Mouse (Mus musculus): ENCODE measurements at regions not wholly inside any gene's neighbourhood (a gene's known extent, or its start where the extent isn't known, plus 50 kb on each side); places are given as distances from the start of the nearest gene placed in this dataset.

DNA sequence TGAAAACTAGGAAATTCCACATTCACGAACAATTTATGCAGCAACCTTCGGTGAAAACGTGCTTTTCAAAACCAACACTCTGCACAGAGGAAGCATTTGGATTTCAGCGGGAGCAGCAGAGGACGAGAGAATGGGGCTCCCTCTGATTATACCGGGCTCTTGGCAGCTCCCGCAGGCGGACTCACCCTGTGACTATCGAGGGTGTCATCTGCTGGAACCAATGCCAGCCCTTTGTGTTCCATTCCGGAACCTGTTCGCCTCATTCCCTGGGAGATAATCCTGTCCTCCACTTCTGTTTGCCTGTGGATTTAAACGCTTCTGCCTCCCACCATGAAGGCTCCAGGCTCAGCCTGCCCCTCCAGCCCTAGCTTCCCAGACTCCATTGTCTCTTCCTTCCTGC, 77.1 kb downstream of the Utp18 start:
- Histone ChIP-seq H3K4me2 (ENCODE audit: low read depth) (no peak overlapping the region), H3K4me3 (ENCODE audit: low read depth, low read length) (no peak overlapping the region), H3K27me3 (ENCODE audit: control insufficient read depth, insufficient read depth, low read length) (no peaks in the 10 kb centered on the region), H3K9ac (ENCODE audit: low read length) (no peak overlapping the region), H3K4me1 (ENCODE audit: control insufficient read depth, insufficient read depth, low read length) (no peaks in the 10 kb centered on the region), H3K36me3 (ENCODE audit: control insufficient read depth, insufficient read depth, low read length) (no peaks in the 10 kb centered on the region), H3K27ac (ENCODE audit: low read depth, low read length) (no peak overlapping the region), H3K9me3 (ENCODE audit: control insufficient read depth, low read length) (no peaks in the 10 kb centered on the region)
- ATAC-seq (ENCODE audit: insufficient read depth, low FRiP score, low TSS enrichment) (no peak), DNase-seq (ENCODE audit: low spot score) (no peak)
- 92% methylated on average over 12 of the region's 12 CpGs for WGBS

DNA sequence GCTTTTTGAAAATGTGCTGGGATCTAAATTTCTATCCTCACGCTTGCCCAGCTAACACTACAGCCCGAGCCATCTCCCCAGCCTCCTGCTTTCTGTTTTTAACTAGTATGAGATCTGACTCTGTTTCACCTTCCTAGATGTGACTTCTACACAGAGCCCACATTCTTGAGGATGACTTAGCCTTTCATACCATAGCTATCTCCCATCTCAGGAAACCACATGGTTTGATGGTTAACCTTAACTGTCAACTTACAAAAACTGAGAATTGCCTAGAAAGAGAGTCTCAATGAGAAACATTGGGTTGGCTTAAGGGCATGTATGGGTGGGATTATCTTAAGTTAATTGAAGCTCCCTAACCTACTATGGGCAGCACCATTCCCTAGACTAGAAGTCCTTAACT, 78.4 kb downstream of the Utp18 start:
- DNase-seq (ENCODE audit: low spot score), result no peak
- H3K9ac ChIP-seq (ENCODE audit: low read length), result no peak overlapping the region
- H3K9me3 ChIP-seq (ENCODE audit: control insufficient read depth, low read length), result no peaks in the 10 kb centered on the region
- H3K27me3 ChIP-seq (ENCODE audit: control insufficient read depth, insufficient read depth, low read length), result no peaks in the 10 kb centered on the region
- ATAC-seq (ENCODE audit: insufficient read depth, low FRiP score, low TSS enrichment), result no peak
- H3K36me3 ChIP-seq (ENCODE audit: control insufficient read depth, insufficient read depth, low read length), result no peaks in the 10 kb centered on the region
- no peaks in the 10 kb centered on the region for H3K4me1 ChIP-seq (ENCODE audit: control insufficient read depth, insufficient read depth, low read length)
- H3K27ac ChIP-seq (ENCODE audit: low read depth, low read length), result no peak overlapping the region
- no peak overlapping the region for H3K4me2 ChIP-seq (ENCODE audit: low read depth)
- H3K4me3 ChIP-seq (ENCODE audit: low read depth, low read length), result no peak overlapping the region
- 93% methylated on average over 2 of the region's 2 CpGs for WGBS

DNA sequence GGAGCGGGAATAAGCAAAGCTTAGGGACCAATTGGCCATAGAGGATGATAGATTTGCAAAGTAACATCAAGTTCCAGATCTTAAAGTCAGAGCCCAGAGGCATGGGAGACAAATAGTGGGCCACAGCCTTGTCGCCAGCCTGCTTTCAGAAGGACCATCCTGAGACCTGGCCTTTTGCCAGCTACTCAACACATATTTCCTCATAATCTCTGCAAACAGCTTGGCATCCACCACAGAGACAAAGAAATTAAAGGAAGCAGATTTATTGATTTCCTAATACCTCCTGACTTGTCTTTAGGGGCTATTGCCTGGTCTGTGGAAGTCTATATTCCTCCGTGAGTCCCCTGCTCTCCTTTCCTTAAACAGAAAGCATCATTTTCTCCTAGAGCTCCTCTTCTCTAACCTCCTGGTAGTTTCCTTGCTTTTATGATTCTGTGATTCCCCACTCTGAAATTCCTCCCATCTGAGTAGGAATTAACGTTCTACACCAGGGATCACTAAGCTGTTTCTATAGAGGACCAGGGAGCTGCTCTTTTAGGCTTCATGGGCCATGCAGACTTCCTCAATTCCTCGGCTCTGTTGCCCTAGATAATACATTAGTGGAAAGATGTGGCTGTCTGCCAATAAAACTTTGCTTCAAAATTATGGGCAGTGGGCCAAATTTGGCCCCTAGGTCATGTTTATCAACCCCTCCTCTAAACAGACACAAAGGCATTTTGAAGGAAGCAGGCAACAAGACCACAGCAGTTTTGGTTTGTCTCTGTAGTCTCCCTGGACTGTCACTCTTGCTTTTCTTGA, 114.2 kb downstream of the Utp18 start:
- no peaks in the 10 kb centered on the region for H3K4me1 ChIP-seq (ENCODE audit: control insufficient read depth, insufficient read depth, low read length)
- H3K4me2 ChIP-seq (ENCODE audit: low read depth), result no peak overlapping the region
- ATAC-seq (ENCODE audit: insufficient read depth, low FRiP score, low TSS enrichment), result no peak
- no peaks in the 10 kb centered on the region for H3K9me3 ChIP-seq (ENCODE audit: control insufficient read depth, low read length)
- no peak for DNase-seq (ENCODE audit: low spot score)
- H3K9ac ChIP-seq (ENCODE audit: low read length), result no peak overlapping the region
- H3K27me3 ChIP-seq (ENCODE audit: control insufficient read depth, insufficient read depth, low read length), result no peaks in the 10 kb centered on the region
- WGBS, result 84% methylated on average over 5 of the region's 5 CpGs
- H3K4me3 ChIP-seq (ENCODE audit: low read depth, low read length), result no peak overlapping the region
- H3K36me3 ChIP-seq (ENCODE audit: control insufficient read depth, insufficient read depth, low read length), result no peaks in the 10 kb centered on the region
- no peak overlapping the region for H3K27ac ChIP-seq (ENCODE audit: low read depth, low read length)

DNA sequence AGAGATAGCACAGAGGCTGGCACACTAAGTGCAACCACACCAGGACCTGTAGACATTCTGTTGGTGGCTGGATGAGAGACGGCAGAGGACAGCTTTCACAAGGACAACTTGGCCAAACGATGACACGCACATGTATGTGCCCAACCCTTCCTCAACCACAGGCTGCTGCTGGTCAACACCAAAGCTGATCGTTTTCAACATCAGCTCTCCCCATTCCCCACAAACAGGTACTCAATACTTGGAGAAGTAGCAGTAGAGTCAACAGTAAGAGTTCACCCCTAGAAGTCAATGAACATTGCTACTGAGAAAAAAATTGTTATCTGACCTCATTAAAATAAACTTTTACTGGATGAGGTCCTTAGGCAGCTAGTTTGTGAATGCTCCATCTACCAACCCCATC, 119.6 kb downstream of the Utp18 start:
- Histone ChIP-seq H3K36me3 (ENCODE audit: control insufficient read depth, insufficient read depth, low read length) (no peaks in the 10 kb centered on the region), H3K4me2 (ENCODE audit: low read depth) (no peak overlapping the region), H3K9ac (ENCODE audit: low read length) (no peak overlapping the region), H3K27me3 (ENCODE audit: control insufficient read depth, insufficient read depth, low read length) (no peaks in the 10 kb centered on the region), H3K9me3 (ENCODE audit: control insufficient read depth, low read length) (no peaks in the 10 kb centered on the region), H3K4me3 (ENCODE audit: low read depth, low read length) (no peak overlapping the region), H3K4me1 (ENCODE audit: control insufficient read depth, insufficient read depth, low read length) (no peaks in the 10 kb centered on the region), H3K27ac (ENCODE audit: low read depth, low read length) (no peak overlapping the region)
- ATAC-seq (ENCODE audit: insufficient read depth, low FRiP score, low TSS enrichment) (no peak), DNase-seq (ENCODE audit: low spot score) (no peak)
- WGBS, result 95% methylated on average over 4 of the region's 4 CpGs

DNA sequence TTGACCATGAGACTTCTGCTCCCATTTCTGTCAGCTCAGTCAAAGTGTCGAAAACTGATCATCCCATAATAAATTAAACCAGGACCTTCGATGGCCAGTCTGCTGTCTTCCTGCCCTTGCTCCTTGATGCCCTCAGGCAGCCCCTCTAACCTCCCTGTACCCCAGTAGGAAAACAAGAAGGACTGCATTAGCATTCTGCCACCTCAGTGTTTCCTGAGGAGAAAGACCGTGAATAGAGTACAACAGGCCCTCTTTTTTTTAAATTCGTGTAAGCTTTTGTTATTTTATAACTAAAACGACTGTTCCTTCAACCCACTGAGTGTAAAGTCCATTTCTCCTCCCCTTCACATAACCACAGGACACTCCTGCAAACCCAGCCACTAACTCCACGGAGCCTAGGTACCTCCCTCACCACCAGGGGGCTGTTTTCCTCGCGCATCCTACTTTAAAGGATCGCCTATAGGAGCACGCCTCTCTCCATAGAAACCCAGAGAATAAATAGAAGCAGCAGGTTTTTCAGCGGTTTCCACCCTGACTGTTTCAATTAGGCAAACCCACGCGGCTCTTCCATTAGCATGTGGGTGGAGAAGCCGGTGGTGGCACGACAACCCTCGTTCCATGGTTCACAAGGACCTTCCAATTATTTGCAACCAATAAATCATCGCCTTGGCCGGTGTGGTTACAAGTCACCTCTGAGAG, 122.6 kb downstream of the Utp18 start:
- H3K36me3 ChIP-seq (ENCODE audit: control insufficient read depth, insufficient read depth, low read length), result no peaks in the 10 kb centered on the region
- H3K4me2 ChIP-seq (ENCODE audit: low read depth), result no peak overlapping the region
- peak; percentile 68 for DNase-seq (ENCODE audit: low spot score)
- no peak overlapping the region for H3K4me3 ChIP-seq (ENCODE audit: low read depth, low read length)
- H3K4me1 ChIP-seq (ENCODE audit: control insufficient read depth, insufficient read depth, low read length), result no peaks in the 10 kb centered on the region
- H3K9ac ChIP-seq (ENCODE audit: low read length), result no peak overlapping the region
- H3K9me3 ChIP-seq (ENCODE audit: control insufficient read depth, low read length), result no peaks in the 10 kb centered on the region
- 17% methylated on average over 18 of the region's 18 CpGs for WGBS
- no peak overlapping the region for H3K27ac ChIP-seq (ENCODE audit: low read depth, low read length)
- ATAC-seq (ENCODE audit: insufficient read depth, low FRiP score, low TSS enrichment), result peak; percentile 80
- no peaks in the 10 kb centered on the region for H3K27me3 ChIP-seq (ENCODE audit: control insufficient read depth, insufficient read depth, low read length)

DNA sequence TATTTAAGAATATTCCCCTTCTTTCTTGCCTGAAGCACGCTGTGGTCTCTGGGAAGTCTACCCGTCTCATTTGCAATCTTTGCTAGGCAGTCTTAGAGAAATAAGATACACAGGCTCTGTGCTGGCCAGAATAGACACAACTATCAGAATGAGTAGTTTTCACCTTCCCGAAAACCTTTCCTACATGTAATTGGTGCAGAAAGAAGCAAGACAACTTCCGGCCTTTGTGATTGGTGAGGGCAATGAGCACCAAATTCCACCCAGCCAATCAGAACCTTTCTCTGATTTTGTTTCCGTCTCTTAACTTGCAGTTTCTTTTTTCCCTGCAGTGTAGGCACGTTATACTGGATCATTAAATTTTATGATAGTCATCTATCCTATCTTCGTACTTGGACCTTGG, 127.7 kb downstream of the Utp18 start:
- Histone ChIP-seq H3K36me3 (ENCODE audit: control insufficient read depth, insufficient read depth, low read length) (no peaks in the 10 kb centered on the region), H3K4me1 (ENCODE audit: control insufficient read depth, insufficient read depth, low read length) (no peaks in the 10 kb centered on the region), H3K9ac (ENCODE audit: low read length) (no peak overlapping the region), H3K9me3 (ENCODE audit: control insufficient read depth, low read length) (no peaks in the 10 kb centered on the region), H3K27me3 (ENCODE audit: control insufficient read depth, insufficient read depth, low read length) (no peaks in the 10 kb centered on the region), H3K27ac (ENCODE audit: low read depth, low read length) (no peak overlapping the region), H3K4me3 (ENCODE audit: low read depth, low read length) (no peak overlapping the region), H3K4me2 (ENCODE audit: low read depth) (no peak overlapping the region)
- no peak for ATAC-seq (ENCODE audit: insufficient read depth, low FRiP score, low TSS enrichment)
- DNase-seq (ENCODE audit: low spot score), result no peak
- WGBS, result 88% methylated on average over 7 of the region's 7 CpGs

DNA sequence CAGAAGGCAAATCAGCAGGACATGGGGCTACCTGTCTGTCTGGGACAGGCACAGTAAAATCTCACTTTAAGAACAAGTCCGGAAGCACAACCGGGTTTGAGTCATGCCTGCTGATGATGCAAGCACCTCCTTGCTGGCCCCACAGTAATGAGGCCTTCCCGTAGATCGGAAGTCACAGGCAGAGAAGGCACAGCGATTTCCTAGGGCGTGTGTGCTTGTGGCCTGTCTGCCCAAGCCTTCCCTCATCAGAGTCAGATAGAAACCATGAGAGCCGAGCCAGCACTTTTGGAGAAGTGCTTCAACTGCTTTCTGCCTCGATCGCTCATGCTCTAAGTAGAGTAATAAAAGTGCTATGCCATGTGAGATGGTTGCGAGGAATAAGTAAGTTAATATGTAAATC, 148.9 kb downstream of the Utp18 start:
- H3K4me3 ChIP-seq (ENCODE audit: low read depth, low read length), result no peak overlapping the region
- no peak overlapping the region for H3K4me2 ChIP-seq (ENCODE audit: low read depth)
- H3K36me3 ChIP-seq (ENCODE audit: control insufficient read depth, insufficient read depth, low read length), result no peaks in the 10 kb centered on the region
- H3K4me1 ChIP-seq (ENCODE audit: control insufficient read depth, insufficient read depth, low read length), result no peaks in the 10 kb centered on the region
- no peaks in the 10 kb centered on the region for H3K9me3 ChIP-seq (ENCODE audit: control insufficient read depth, low read length)
- H3K9ac ChIP-seq (ENCODE audit: low read length), result no peak overlapping the region
- DNase-seq (ENCODE audit: low spot score) (no peak), ATAC-seq (ENCODE audit: insufficient read depth, low FRiP score, low TSS enrichment) (no peak)
- H3K27me3 ChIP-seq (ENCODE audit: control insufficient read depth, insufficient read depth, low read length), result no peaks in the 10 kb centered on the region
- 93% methylated on average over 10 of the region's 10 CpGs for WGBS
- no peak overlapping the region for H3K27ac ChIP-seq (ENCODE audit: low read depth, low read length)

DNA sequence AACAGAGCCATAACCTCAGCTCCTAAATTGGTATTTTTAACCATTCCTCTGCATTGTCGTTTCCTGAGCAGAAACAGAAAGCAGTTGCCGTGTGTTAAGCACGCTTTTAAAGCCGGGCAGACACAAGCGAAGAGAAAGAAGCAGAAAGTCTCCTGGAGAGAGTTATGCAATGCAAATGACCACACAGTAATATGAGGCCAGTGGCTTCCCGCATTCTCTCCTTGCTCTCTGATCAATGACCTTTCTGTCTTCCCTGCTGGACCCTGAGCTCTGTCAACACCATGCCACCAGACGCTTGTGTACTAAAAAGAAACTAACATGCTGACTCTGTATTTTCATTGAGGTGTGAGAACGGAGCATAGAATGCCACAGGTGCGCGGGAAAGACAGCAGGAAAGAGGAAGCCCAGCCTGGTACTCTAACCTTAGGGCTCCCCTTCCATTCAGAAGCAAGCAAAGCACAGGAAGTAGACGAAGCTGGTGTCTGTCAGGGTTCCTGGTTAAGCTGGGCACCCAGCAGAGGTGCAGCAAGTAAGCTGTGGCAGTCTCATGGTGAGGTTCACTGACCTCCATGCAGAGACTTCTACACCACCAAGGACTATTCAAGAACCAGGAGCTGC, 151.9 kb downstream of the Utp18 start:
- WGBS, result 64% methylated on average over 11 of the region's 11 CpGs
- DNase-seq (ENCODE audit: low spot score), result no peak
- H3K36me3 ChIP-seq (ENCODE audit: control insufficient read depth, insufficient read depth, low read length), result no peaks in the 10 kb centered on the region
- H3K9me3 ChIP-seq (ENCODE audit: control insufficient read depth, low read length), result no peaks in the 10 kb centered on the region
- H3K27me3 ChIP-seq (ENCODE audit: control insufficient read depth, insufficient read depth, low read length), result no peaks in the 10 kb centered on the region
- H3K9ac ChIP-seq (ENCODE audit: low read length), result no peak overlapping the region
- no peak overlapping the region for H3K4me2 ChIP-seq (ENCODE audit: low read depth)
- H3K4me1 ChIP-seq (ENCODE audit: control insufficient read depth, insufficient read depth, low read length), result no peaks in the 10 kb centered on the region
- no peak overlapping the region for H3K4me3 ChIP-seq (ENCODE audit: low read depth, low read length)
- H3K27ac ChIP-seq (ENCODE audit: low read depth, low read length), result no peak overlapping the region
- no peak for ATAC-seq (ENCODE audit: insufficient read depth, low FRiP score, low TSS enrichment)

DNA sequence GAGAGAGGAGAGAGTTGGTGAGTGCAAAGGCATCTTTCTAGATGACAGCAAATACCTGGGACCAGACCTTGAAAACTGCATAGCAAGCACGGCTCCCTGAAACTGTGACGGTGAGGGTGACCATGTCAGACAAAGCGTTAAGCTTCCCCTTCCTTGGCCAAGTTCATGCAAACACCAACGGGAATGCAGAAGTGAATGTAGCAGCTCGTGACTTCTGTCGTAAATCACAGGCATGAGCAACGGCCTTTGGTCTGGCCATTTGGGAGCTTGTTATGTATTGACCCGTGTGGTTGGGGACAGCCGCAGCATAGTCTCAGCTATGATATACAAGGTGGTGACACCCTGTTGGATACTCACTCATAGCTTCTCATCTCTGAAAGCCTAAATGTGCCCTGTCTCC, 156.4 kb downstream of the Utp18 start:
- no peak overlapping the region for H3K9ac ChIP-seq (ENCODE audit: low read length)
- no peaks in the 10 kb centered on the region for H3K9me3 ChIP-seq (ENCODE audit: control insufficient read depth, low read length)
- ATAC-seq (ENCODE audit: insufficient read depth, low FRiP score, low TSS enrichment), result no peak
- H3K27me3 ChIP-seq (ENCODE audit: control insufficient read depth, insufficient read depth, low read length), result no peaks in the 10 kb centered on the region
- H3K36me3 ChIP-seq (ENCODE audit: control insufficient read depth, insufficient read depth, low read length), result no peaks in the 10 kb centered on the region
- WGBS, result 76% methylated on average over 9 of the region's 9 CpGs
- no peak overlapping the region for H3K27ac ChIP-seq (ENCODE audit: low read depth, low read length)
- H3K4me3 ChIP-seq (ENCODE audit: low read depth, low read length), result no peak overlapping the region
- DNase-seq (ENCODE audit: low spot score), result no peak
- no peaks in the 10 kb centered on the region for H3K4me1 ChIP-seq (ENCODE audit: control insufficient read depth, insufficient read depth, low read length)
- no peak overlapping the region for H3K4me2 ChIP-seq (ENCODE audit: low read depth)

All from neural tube, embryonic 11.5 days (tissue).